Mouse (Mus musculus): ENCODE results near the gene Ctnna3.
A peak's percentile ranks its signal among the peaks of the same experiment; 100 is the strongest.

Ctnna3 gene

DNA sequence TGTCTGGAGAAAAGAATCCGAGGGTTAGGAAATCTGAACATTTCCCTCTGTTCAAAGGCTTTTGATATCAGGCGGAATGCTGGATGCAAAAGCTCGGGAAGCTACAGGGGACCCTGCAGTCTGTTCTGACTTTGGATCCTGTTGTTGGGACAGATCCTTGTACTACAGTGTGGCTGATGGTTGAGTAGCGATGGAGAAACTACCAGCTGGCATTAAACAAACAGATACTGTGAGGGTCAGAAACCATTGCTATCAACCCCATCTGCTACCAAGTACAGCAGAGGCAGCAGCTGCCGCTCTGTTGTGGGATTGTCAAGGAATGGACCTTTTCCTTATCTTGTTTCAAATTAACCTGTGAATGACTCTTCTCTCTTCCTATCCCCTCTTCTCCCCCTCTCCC, 504.0 kb downstream of the Ctnna3 start:
- DNase-seq (ENCODE audit: low spot score in 2 of 2), result no peak

DNA sequence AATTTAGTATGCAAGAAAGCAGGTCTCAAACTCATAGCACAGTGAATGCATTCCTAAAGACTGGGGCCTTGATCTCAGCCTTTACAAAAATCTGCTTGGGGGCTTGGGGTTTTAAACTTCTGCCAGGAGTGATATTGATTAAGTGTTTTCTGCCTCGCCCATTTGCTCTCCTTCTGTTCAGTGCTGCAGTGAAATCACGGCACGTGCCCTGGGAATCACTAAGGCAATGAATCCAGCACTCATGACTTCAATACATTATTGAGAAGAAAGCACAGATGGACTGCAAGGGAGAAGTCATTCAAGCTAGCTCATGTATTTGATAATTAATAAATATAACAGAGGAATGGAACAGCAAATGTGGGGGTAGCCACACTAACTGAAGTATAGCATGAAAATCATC, 515.6 kb downstream of the Ctnna3 start:
- DNase-seq (ENCODE audit: low spot score in 2 of 2), result no peak

DNA sequence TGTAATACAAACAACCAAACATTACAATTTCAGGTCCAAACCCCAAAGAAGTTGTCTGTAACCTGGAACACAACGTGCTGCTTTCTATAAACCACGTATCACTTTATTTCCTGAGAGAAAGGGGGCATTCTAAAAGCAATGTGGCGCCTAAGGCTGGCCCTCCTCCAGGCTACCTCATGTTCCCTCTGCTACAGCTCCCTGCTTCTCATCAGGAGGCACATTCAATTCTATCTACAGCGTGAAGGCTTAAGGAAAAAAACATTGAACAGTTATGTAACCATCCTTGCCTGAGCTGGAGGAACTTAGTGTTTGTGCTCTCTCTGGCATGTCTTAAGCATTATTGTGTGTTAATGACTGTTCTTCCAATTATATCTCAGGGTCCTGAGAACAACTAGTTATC, 517.4 kb downstream of the Ctnna3 start:
- DNase-seq (ENCODE audit: low spot score in 2 of 2), result peak; percentile 32 to 45

DNA sequence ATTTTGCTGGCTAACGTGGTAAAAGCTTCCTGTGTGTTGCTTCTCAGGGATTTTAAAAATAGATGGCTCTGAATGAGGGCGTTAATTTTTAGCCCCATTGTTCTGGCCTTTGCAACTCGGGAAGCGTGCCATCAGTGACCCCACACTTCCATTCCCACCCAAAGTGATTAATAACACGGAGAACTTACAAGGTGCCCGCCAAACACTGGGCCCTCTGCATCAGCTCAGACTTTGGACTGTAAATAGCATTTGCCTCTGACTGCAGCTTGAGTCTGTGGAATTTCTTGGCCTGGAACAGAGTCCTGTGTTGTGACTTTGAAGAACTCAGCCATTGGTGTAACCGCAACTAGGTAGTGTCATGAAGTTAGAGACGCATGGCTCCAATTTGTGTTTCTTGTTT, 521.0 kb downstream of the Ctnna3 start:
- DNase-seq (ENCODE audit: low spot score in 2 of 2), result peak in 1 of 2 experiments; percentile 20

DNA sequence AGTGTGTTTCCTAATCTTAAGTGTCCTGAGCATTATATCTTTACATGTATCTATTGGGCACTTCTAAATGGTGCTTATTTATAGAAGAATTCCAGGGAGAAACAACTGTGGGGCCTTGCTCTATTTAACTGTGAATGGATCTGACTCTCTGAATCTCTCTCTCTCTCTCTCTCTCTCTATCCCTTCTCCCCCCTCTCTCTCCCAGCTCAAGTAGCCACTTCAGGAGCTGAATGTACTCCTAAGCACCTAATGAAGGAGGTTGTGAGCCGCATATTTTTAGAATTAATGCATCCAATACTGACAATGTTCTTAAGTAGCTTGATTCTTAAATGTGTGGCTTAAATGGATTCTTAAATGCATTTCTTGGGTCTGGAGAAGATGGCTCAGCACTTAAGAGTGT, 521.6 kb downstream of the Ctnna3 start:
- no peak for DNase-seq (ENCODE audit: low spot score in 2 of 2)

DNA sequence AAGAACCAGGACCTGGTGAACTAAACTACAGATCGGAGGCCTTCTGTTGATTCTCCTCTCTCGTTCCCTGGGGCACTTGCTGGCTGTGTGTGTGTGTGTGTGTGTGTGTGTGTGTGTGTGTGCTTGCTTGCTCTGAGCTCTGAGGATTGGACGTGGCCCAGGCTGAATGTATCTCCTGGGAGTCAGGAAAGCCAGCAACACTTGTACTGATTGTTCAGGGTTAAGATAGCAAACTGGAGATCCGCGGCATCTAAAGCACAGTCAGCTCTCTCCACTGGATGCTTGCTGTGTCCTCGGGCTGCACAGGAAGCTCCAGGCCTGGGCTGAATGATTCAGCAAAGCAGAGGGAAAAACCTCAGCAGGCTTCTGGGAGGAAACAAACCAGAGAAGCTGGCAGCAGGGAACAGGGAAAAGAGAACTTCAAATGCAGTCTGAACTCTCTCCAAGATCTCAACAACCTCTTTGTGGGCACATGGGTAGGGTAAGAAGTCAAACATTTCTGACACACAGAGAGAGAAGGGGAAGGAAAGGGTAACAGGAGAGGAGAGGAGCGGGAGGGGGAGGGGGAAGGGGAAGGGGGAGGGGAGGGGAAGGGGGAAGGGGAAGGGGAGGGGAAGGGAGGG, 524.5 kb downstream of the Ctnna3 start:
- DNase-seq (ENCODE audit: low spot score in 2 of 2), result peak in 1 of 2 experiments; percentile 25

DNA sequence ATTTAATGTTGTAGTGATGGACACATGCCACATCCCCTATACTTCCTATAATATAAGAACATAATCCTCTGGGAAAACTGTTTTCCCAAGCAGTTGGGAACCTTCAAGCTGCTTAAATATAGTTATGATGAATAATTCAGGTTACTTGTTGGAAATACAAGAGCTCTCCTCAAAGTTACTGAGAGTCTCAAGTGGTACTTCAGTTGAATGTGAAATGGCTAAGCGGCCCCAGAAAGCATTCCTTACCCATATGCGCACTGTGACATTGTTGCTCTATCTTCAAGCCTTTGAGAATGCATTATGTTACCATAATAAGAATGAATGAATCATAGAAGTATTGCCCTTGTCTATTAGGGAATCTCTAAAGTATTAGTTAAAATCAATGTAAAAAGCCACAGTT, 542.4 kb downstream of the Ctnna3 start:
- DNase-seq (ENCODE audit: low spot score in 2 of 2), result no peak

DNA sequence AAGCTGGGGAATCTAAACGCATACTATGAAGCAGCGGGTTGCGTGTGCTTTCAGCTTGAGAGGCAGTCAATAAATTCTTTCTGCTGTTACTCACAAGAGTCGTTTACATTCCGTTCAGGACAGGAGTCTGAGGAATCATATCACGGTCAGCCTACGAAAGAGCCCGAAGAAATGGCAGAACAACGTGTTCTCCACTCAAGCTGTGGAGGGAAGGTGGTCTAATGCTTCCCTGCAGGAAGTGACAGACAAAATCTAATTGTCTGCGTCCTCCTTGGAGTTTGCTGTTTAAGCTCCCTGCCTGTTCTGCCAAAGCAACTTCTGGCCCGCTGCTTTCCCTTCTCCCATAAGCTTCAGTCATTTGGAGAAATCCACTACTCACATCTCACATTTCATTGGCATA, 548.2 kb downstream of the Ctnna3 start:
- DNase-seq (ENCODE audit: low spot score in 2 of 2), result no peak

DNA sequence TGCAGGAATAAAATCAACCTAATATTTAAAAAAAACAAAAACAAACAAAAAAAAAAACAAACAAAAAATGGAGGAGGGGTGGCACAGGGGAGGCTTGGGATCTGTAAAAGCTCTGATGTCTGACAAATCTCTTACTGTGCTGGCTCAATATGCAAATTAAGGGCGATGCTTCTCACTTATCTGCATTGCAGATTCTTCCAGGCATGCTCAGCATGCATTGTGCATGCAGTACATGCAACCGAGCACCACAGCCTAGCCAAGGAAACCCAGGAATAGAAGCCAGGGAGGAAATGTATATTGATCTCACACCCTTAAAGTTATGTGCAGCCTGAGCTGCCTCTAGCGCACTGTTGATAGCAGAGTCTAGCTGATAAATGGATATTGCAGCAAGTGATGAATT, 548.6 kb downstream of the Ctnna3 start:
- no peak for DNase-seq (ENCODE audit: low spot score in 2 of 2)

DNA sequence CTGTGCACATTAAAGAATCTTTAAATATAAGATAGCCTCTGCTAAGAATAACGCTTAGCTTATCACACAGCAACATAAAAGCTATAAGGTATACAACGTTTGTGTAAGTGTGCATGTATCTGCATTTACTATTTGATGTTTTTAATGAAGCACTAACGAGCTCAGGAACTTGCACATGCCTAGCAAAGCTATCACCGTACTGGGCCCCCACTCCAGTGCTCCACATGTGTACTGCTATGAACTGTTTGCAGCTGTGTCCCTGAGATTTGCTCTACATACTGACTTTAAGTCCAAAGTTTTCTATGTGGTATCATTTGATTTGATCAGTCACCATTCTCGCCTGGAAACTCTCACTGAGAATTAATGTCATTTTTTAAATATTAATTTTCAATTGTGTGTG, 549.1 kb downstream of the Ctnna3 start:
- no peak for DNase-seq (ENCODE audit: low spot score in 2 of 2)

DNA sequence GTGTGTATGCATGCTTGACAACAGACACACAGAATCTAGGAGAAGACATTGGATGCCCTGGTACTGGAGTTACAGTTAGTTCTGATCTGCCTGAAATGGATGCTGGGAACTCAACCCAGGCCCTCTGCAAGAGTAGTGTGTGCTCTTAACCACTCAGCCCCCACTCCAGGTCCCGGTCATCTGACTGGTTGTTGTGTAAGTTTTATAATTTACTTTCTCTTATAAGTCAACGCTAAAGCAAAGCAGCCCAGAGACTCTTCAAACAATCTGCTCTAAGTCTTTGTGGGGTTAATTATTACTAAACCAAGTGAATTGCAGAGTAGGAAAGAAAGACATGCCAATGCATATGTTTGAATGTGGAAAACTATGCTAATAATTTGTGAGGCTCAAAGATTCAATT, 549.5 kb downstream of the Ctnna3 start:
- DNase-seq (ENCODE audit: low spot score in 2 of 2), result no peak

DNA sequence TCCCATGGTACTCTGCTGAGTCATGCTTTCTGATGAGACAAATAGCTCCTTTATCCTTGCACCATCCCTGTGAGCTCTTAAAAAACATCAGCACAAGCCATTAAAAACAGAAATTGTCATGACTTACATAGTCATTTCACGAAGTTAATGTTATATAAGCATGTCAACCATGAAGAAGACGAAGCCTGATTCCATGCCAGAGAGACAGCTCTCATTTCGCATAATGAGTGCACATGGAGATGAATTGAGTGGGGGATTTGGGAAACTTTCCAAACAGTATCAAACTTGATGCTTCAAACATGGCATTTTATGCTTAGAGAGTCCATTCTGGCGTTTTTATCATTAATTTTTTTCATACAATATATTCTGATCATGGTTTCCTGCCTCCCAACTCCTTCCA, 555.7 kb downstream of the Ctnna3 start:
- no peak for DNase-seq (ENCODE audit: low spot score in 2 of 2)

DNA sequence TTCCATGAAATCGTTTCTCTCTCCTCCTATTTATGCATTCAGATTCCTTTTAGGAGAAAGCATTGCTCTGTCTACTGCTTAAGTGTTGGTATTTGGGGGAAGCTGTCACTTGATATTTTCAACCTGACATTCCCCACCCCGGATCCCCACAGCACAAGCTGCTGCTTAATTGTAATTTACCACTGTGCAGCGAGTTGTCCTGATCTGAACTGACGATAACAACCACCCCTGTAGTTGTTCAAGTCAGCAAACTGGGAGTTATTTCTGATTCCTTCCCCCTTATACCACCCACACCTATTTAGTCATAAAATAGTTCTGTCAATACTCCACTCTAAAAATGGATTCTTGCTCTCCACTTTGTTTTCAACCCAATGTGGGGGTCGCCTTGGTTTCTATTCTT, 564.4 kb downstream of the Ctnna3 start:
- DNase-seq (ENCODE audit: low spot score in 2 of 2), result peak in 1 of 2 experiments; percentile 26

DNA sequence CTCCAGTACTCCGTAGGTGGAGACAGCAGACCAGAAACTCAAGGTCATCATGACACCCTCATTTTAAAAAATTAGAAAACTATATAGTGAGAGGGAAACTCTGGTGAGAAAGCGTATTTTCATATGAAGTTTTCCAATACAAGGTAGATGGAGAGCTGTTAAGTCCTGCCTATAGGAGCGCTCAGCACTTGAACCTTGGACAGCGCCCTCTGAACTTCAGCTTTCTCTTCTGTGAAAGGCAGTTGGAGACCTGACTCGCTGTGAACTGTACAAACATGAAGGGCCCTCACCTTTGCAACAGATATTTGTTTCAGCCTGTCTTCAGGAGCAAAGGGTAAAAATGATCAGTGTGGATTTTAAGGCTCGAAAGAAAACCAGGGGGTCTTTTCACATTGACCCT, 571.6 kb downstream of the Ctnna3 start:
- DNase-seq (ENCODE audit: low spot score in 2 of 2), result no peak

DNA sequence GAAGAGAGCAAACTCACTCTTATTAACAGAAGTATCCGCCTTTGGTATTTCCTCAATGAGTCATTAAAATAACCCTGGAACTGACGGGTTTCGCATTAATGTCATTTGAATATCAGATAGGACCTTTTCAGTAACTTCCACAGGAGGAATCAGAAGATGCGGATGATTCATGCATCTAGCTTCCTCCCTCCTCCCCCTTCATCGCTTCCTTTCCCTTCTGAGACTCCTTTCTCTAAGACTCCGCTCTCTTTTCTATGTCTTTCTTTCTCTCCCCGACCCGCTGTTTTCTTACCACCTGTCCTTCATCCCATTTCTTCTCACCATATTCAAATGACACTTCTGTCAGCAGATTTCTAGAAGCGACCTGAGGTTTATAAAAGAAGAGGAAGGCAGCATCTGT, 572.1 kb downstream of the Ctnna3 start:
- DNase-seq (ENCODE audit: low spot score in 2 of 2), result peak in 1 of 2 experiments; percentile 24

DNA sequence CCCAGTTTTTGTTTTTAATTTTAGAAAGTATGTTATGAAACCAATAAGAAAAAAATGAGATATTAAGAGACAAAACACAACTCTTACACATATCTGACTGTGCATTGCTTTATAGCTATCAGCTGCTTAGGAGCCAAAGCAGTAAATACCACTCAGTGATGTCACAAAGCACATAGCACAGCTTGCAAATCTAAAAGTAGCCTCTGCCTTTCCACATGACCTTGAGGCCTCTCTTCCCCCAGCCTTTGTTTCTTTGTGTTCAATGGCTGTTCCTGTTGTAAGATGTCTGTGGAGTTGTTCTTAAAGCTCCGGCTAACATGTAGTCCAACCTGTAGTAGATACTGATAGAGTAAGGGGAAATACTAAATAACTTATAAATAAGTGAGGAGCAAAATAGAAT, 590.4 kb downstream of the Ctnna3 start:
- no peak for DNase-seq (ENCODE audit: low spot score in 2 of 2)

DNA sequence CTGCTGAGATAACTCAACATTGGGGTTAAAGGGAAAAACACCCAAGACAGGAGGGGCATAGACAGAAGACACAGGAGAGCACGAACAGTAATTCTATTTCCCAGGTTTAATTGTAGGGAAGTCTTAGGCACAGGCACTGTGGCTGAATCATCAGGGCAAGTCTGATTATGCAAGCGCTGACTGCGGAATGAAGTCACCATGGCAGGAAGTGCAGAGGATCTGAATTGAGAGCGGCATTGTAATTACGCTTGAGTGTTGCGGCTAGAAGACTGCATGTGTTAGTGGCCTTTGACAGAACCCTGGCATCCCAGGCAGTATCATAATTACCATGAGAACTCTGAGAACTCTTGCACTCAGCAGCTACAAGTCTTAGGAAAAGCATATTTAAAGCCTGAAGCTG, 593.4 kb downstream of the Ctnna3 start:
- peak; percentile 42 to 56 for DNase-seq (ENCODE audit: low spot score in 2 of 2)

DNA sequence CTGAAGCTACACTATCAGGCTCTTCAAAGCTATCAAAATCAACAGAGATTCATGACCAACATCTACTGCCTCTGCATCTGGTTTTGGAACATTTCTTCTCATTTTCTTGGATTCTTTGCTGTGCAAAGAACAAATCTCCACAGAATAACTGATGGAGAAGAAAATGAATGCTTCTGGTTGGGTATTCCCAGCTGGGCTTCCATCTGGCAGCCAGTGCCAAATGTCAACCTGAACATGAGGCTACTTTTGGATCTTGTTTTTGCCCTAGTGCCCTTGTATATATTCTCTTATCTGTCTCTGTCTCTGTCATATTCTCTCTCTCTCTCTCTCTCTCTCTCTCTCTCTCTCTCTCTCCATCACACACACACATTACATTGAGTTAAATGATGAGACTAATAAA, 601.0 kb downstream of the Ctnna3 start:
- no peak for DNase-seq (ENCODE audit: low spot score in 2 of 2)

DNA sequence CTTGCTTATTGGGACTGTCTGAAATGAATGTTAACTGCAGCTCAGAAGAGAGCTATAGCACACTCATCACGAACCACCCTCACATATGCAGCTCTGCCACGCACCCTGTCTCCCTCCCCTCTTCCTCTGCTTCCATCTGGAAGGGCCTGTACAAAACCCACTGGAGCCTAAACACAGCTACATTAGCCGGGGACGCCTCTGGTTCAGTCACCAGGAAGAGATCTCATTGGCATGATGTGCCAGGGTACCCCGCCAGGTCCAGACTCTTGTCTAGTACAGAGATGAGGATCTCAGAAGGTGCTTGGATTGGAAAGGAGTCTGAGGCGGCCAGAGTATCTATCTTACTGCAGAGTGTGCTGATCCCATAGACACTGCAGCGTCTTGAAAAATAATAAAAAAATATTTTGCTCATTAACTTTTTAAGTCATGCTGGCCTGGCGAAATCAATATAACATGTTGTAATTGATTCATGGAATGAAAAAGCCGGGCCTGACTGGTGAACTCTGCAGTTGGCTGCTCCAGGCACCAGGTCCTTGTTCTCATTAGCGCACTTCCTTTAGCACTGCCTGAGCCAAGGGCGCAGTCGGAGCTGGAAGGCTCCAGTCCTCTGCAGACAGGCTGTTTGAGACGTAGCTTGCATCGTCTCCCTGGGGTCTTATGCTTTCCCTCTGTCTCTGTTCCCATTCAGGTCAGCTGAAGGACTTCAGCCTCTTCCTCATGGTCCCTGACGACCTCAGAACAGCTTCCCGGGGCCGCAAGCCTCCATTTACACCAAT, 610.0 kb downstream of the Ctnna3 start:
- peak; percentile 34 to 47 for DNase-seq (ENCODE audit: low spot score in 2 of 2)

DNA sequence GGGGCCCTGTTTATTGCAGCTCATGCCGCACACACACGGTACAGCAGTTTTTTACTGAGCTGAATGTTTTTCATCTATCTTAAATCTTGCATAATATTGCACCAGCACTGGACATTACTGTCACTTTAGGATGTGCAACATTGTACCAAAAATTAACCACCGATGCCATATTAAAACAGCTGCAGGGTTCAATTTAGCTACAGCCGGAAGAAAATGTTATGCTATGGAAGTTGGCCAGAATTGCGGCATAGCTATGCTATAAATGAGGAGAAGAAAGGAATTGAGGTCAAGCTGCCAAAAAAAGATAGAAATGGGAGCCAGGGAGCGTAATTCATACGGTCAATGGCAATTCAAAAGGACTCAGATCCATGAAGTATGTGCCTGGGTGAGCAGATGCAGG, 611.3 kb downstream of the Ctnna3 start:
- DNase-seq (ENCODE audit: low spot score in 2 of 2), result no peak

DNA sequence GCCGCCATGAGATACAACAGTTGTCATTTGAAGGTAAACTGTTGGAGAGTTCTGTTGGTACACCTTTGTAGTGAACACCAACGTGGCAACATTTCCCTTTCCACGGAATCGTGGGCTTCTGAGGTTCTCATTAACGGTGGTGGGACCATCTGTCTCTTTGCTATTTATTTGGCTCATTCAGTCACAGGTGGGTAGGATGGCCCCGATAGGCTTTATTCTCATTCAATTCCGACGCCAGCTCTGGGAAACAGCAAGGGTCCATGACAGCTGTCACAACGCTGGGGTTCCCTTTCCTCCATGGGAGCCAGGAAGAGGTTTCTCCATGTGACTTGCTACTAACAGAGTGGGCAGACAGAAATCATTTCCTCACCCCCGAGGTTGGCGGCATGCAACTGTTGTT, 612.0 kb downstream of the Ctnna3 start:
- DNase-seq (ENCODE audit: low spot score in 2 of 2), result no peak

DNA sequence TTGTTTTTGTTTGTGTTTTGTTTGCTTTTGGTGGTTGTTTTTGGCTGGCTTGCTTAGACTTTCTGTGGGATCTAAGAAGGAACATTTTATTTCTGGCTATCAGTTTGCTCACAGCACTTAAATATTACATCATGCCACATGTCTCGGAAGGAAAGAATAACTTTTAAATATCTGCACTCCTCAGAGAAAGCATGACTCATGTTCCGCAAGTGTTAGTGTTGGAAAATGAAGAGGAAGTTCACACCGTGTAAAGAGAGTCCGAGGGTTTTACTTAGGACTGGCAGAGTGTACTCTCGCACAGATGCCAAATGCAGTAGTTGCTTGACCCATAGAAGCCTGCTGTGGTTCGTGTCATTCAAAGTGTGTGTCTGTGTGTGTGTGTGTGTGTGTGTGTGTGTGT, 619.3 kb downstream of the Ctnna3 start:
- no peak for DNase-seq (ENCODE audit: low spot score in 2 of 2)

DNA sequence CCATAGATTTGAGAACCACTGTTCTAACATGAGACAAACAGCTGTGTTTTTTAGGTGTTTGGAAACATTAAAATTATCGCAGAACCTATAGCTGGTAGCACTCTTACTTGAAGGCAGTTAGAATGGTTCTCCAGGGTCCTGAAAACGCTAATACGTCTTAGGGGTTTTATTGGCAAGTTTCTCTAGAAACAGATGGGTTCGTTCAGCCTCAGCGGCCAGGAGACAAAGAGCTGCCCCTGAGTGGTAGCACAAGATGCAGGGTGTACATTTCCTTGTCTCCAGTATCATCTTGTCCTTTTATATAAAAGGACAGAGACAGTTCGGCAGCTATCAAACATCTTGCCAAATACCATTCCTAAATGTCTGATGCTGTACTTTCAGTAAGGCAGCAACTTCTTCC, 620.0 kb downstream of the Ctnna3 start:
- no peak for DNase-seq (ENCODE audit: low spot score in 2 of 2)

DNA sequence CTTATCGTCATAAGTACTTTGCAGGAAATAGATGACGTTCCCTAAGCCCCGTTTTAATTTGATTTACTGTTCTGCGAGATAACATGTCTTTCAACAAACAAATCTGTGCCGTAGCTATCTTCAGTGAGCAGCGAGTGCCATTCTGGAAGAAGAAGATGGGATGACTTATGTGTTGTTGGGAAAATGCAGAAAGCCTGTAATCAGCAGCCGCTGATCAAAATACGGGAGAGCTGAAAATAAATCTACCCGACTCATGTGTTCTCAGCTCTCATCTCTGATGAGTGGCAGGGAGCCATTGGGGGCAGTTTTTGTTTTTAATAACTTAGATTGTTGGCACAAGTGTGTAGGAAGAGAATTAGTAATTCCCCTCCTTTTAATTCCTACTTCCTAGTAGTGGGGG, 633.8 kb downstream of the Ctnna3 start:
- no peak for DNase-seq (ENCODE audit: low spot score in 2 of 2)

Data from right cerebral cortex, adult 2 months (tissue).